Mouse (Mus musculus): Measurements from ENCODE around the gene Gtpbp3.

DNA sequence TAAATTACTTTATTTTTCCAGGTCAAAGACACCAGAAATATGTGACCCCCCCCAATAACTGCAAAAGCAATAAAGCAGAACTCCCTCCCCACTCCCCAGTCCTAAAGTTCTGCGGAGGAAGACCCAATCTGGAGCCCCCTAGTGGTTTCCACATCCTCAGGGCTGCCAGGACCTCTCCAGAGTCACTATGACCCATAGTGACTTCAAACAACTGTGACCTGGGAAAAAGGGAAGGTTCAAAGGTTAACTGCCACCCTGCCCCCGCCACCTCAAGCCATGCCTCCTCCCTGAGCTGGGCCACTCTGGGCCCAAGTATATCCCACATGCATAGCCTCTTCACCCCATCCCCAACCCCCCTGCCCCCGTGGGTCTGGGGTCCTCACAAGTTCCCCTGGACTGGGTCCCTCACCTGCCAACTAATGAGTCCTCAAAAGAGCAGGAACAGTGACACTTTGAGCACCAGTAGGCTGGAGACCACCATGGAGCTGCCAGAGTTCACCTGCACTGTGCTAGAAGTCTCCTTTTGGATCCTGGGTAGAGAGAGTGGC is 46.4 kb downstream of the Gtpbp3 start:
- peak; percentile 34 for TF ChIP-seq CTCF (IDR thresholded peaks at IDR 0.05)
- no peak for TF ChIP-seq EP300 (IDR thresholded peaks at IDR 0.05; ENCODE audit: insufficient read depth, low read depth, low read length)
